Mouse (Mus musculus) megakaryocyte, embryonic 14.5 days (primary cell): ENCODE measurements at regions not wholly inside any gene's neighbourhood (a gene's known extent, or its start where the extent isn't known, plus 50 kb on each side); places are given as distances from the start of the nearest gene placed in this dataset.

Experiments used
- FLI1 ChIP-seq: IDR thresholded peaks from 2 replicates; pipeline ENCODE4 v1.6.1; 2012; ENCODE audit warnings: low read length, inconsistent platforms, mixed read lengths
- GATA1 ChIP-seq: IDR thresholded peaks from 3 replicates; pipeline ENCODE4 v1.6.1; 2012; ENCODE audit warnings: mixed read lengths, low read length, inconsistent platforms, borderline replicate concordance

DNA sequence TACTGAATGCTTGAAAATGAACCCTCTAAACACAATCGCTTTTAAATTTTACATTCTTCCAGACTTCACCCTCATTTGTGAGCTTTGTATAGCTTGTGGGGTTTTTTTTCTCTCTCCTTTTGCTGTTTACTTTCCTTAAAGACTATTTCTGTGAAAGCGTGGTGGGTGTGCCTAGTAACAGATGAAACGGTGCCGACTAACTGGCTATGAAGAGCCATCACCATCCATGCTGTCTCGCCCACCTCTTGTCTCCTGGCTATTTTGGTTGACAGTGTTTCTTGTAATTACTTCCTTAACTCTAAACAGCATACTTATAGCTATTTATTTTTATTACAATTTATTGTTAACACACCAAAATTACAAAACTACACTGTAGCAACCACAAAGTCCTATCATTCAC, 85.6 kb upstream of the Slc35f3 start:
- TF ChIP-seq GATA1 (no peak), FLI1 (no peak)
